Mouse (Mus musculus) cortical plate, adult 2 months (tissue): ENCODE data around the gene Car6. TPM values are rescaled to one million over a fixed set of nuclear protein-coding genes. Genes with fewer than 3 reads are reported as not detected.

Experiments used
- H3K27ac ChIP-seq: fragments of 200-500 bp; 2 replicates; pipeline ENCODE4 v1.5.1; 2012; ENCODE audit warnings: low read length, control low read depth, inconsistent platforms; ENCODE audit not compliant: insufficient read depth
- H3K4me1 ChIP-seq: fragments of 200-500 bp; 2 replicates; pipeline ENCODE4 v1.6.1; 2011; ENCODE audit warnings: low read length; ENCODE audit not compliant: control insufficient read depth, insufficient read depth
- H3K4me3 ChIP-seq: fragments of 200-500 bp; 2 replicates; pipeline ENCODE4 v1.5.1; 2011; ENCODE audit warnings: mild to moderate bottlenecking, low read length, control low read depth; ENCODE audit not compliant: insufficient read depth
- CTCF ChIP-seq: fragments of 200-500 bp; IDR thresholded peaks from 2 replicates; pipeline ENCODE4 v1.5.1; 2011; ENCODE audit warnings: mild to moderate bottlenecking, control low read depth, low read length; ENCODE audit not compliant: insufficient read depth; ENCODE audit errors: extremely low read depth
- POLR2A ChIP-seq: fragments of 200-500 bp; IDR thresholded peaks from 2 replicates; pipeline ENCODE4 v1.6.1; 2011; ENCODE audit warnings: mild to moderate bottlenecking, low read length, control low read depth; ENCODE audit not compliant: insufficient read depth; ENCODE audit errors: extremely low read depth
- polyA plus RNA-seq: library from polyadenylated mRNA; depleted of rRNA; stranded (reverse); fragments of >200 nt; gene quantifications from 2 replicates; pipeline ENCODE4 v1.2.3, GENCODE M21; 2012; rRNA removed

Gene Car6
- polyA plus RNA-seq, 1 experiment, result not detected

DNA sequence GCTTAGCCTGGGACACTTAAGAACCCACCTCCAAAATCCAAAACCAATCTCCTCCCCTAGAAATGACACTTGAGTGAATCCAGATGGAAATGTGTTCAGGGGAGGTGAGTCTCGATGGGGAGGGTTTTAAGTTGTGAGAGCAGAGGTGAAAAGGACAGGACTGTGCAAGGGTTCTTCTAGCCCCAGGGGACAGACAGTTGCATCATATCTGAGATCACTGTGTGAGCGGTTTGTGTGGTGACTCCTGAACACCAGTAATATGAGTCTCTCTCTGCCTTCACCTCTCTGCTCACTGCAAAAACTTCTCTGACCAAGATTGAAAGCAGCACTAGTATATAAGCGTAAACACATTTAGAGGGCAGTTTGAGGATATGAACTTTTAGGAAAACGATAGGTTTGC lies 54.8 kb downstream of the Car6 start:
- Histone ChIP-seq H3K4me3 (no peak overlapping the region), H3K4me1 (no peaks in the 10 kb centered on the region), H3K27ac (no peak overlapping the region)
- TF ChIP-seq POLR2A (no peak), CTCF (no peak)

DNA sequence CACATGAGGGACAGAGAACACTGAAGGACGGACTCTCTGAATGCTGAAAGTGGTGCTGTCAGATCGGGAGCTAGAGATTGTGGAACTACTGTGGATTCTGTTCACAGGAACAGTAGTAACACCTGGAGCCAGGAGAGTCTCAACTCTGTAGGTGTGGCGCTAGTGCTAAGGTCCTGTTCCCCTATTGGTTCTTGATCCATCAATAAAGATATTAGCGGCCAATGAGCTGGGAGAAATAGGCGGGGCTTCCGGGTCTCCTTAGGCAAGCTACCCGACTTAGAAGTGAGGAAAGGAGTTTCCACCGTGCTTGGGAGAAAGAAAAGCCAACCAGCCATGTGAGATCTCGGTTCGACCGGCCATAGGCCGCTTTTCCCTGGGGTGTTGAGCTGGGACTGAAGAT lies 56.9 kb downstream of the Car6 start:
- Histone ChIP-seq H3K27ac (no peak overlapping the region), H3K4me1 (no peaks in the 10 kb centered on the region), H3K4me3 (no peak overlapping the region)
- TF ChIP-seq CTCF, result no peak
- TF ChIP-seq POLR2A, result no peak

DNA sequence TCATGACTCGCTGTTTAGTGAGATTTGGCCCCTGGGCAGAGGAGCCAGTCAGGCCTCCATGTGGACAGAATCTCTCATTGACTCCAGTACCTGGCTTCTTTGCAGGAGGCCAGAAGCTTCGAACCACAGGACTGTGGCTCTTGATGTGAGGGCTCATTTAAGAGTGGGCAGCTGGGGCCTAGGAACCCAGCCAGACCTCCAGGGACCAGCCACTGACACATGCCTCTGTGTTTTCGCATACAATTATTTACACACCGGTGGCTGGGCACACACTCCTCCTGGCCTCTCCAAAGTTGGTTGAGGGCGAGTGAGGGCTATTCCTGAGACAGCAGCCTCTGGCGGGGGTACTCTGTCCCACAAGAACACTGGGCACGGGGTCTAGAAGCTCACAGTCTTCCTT lies 60.8 kb downstream of the Car6 start:
- no peaks in the 10 kb centered on the region for H3K4me1 ChIP-seq
- no peak overlapping the region for H3K4me3 ChIP-seq
- no peak overlapping the region for H3K27ac ChIP-seq
- TF ChIP-seq CTCF (no peak), POLR2A (no peak)

DNA sequence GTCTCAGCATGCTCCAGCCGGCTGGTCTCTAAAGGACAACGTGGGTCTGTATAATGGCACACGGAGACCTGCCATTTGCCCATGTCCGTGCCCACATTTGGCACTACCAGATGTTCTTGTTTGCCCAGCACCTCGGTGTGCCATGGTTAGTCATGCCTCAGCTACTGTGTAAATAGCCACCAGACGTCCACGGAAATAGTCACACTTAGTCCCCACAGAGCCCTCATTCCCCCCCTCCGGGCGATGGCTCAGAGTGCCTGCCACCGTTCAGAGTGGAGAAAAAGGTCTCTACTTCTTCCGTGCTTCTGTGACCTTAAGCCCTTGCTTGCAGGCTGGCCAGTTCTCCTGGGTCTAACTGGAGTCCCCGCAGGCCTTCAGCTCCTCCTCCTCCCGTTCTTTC lies 62.0 kb downstream of the Car6 start:
- Histone ChIP-seq H3K4me1 (no peaks in the 10 kb centered on the region), H3K4me3 (no peak overlapping the region), H3K27ac (no peak overlapping the region)
- TF ChIP-seq CTCF, result no peak
- no peak for TF ChIP-seq POLR2A

DNA sequence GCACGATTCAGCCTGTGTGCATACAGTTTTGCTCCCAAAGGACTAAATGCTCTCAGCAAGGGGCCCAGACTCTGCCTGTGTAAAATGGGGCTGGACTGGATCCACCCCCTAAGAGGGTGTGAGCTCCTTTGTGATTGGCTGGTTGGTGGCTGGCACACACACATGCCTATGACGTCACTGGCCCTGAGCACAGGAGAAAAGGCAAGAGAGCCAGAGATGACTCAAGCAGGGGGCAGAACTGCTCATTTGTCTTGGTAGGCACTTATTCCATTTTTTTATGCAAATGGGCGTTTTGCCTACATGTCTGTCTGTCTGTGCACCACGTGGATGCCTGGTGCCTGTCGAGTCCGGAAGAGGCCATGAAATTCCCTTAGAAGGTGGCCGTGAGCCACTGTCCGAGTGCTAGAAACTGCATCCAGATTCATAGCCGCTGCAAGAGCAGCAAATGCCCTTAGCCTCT lies 63.0 kb downstream of the Car6 start:
- TF ChIP-seq CTCF (no peak), POLR2A (peak; percentile 57; the same call in 1 of the 2 replicates)
- Histone ChIP-seq H3K27ac (no peak overlapping the region), H3K4me1 (no peaks in the 10 kb centered on the region), H3K4me3 (peak overlapping the region; percentile 4; the same call in 1 of the 2 replicates)

DNA sequence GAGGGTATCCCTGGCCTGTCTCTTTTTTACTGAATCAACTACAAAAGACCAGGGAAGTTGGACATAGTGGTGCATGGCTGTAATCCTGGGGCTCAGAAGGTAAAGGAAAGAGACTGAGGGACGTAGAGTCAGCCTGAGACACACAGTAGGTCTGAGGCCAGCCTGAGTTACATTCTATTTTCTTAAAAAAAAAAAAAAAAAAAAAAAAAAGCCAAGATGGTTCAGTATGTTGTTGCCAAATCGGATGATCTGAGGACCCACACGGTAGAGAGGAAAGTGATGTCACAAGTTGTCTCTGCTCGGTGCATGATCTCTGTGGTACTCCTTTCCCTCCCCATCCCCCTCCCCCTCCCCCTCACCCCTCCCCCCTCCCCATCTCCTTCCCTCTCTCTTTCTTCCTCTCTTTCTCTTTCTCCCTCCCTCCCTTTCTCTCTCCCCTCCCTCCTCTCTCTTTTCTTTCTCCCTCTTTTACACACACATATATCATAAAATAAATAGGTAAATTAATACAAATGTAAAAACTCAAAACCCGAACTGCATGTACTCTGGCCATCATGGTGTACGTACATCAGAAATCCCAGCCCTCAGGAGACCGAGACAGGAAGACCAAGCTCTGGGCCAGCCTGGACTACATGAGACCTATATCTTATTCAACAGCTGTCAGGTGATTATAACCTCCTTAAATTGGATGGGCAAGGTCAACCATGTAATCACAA lies 63.6 kb downstream of the Car6 start:
- Histone ChIP-seq H3K4me3 (no peak overlapping the region), H3K27ac (no peak overlapping the region)
- no peak for TF ChIP-seq CTCF
- TF ChIP-seq POLR2A, result no peak

More for the DNA sequence above, 63.6 kb downstream of the Car6 start:
- H3K4me1 ChIP-seq, result no peaks in the 10 kb centered on the region

Other genes starting within 250 kb of the Car6 start
- gene Spsb1, start 246.3 kb downstream of the Car6 start, polyA plus RNA-seq, result 18.3 and 20.0 TPM in 2 replicates
- 5.7 TPM in 2 replicates for gene H6pd, start 192.3 kb downstream of the Car6 start, polyA plus RNA-seq
- 1.9 and 2.0 TPM in 2 replicates for gene Gpr157, start 114.0 kb downstream of the Car6 start, polyA plus RNA-seq
- 9.3 and 10.1 TPM in 2 replicates for gene Slc2a5, start 82.0 kb downstream of the Car6 start, polyA plus RNA-seq
- gene Slc2a7, start 52.4 kb downstream of the Car6 start, polyA plus RNA-seq, result not detected in 2 replicates
- gene Eno1, start 35.4 kb upstream of the Car6 start, polyA plus RNA-seq, result 902 and 906 TPM in 2 replicates
- 44.2 and 50.5 TPM in 2 replicates for gene Rere, start 80.3 kb upstream of the Car6 start, polyA plus RNA-seq